10 mouse cellular contexts compared by ENCODE assay signal in genomic region chr11:84127977-84128376, GRCm38 (mm10). TPM values are rescaled to one million over a fixed set of nuclear protein-coding genes. Genes with fewer than 3 reads are reported as not detected.
DNase-seq lines count a peak whose midpoint lies in the region; ATAC-seq and TF ChIP-seq lines count a peak whose summit lies in the region.
"Had no signal": no experiment of that assay in that cellular context is flagged by ENCODE, and none has a peak within 500 bp of the region (broad histone marks: within the 10 kb centered on the region; RNA-seq: fewer than 3 reads in every experiment).

No protein-coding gene starts in this region.

- H3K4me2 ChIP-seq in hindbrain, embryonic 14.5 days (replicated peaks) = no peak overlapping the region
- no peak overlapping the region for H3K4me2 ChIP-seq in midbrain, embryonic 12.5 days (replicated peaks)
- H3K4me2 ChIP-seq in midbrain, embryonic 14.5 days (ENCODE audit: low read length) = no peak overlapping the region
- H3K4me2 ChIP-seq in liver, postnatal 0 days (ENCODE audit: low read depth, low read length) = no peak overlapping the region

- 0 out of 2 replicates have a peak, but pooled peaks have one; percentile 9 for TF ChIP-seq CTCF in liver, postnatal 0 days (IDR thresholded peaks at IDR 0.05; ENCODE audit: low read depth)

- H3K9ac ChIP-seq in hindbrain, embryonic 14.5 days = no peak overlapping the region
- H3K9ac ChIP-seq in midbrain, embryonic 12.5 days (replicated peaks) = no peak overlapping the region
- no peak overlapping the region for H3K9ac ChIP-seq in midbrain, embryonic 14.5 days (replicated peaks; ENCODE audit: low read length)
- no peak overlapping the region for H3K9ac ChIP-seq in liver, postnatal 0 days (replicated peaks)

- TF ChIP-seq EP300 in liver, postnatal 0 days (IDR thresholded peaks at IDR 0.05; ENCODE audit: low read depth) = no peak

- peaks cover 43% of the 10 kb centered on the region for H3K36me3 ChIP-seq in hindbrain, embryonic 10.5 days
- H3K36me3 ChIP-seq in hindbrain, embryonic 14.5 days (replicated peaks; ENCODE audit: control insufficient read depth, insufficient read depth) = peaks cover 35% of the 10 kb centered on the region
- peaks cover 27% of the 10 kb centered on the region for H3K36me3 ChIP-seq in midbrain, embryonic 12.5 days
- peaks cover 32% of the 10 kb centered on the region for H3K36me3 ChIP-seq in midbrain, embryonic 14.5 days (ENCODE audit: control insufficient read depth, insufficient read depth, low read length)
- H3K36me3 ChIP-seq in liver, postnatal 0 days (replicated peaks; ENCODE audit: insufficient read depth, low read length) = peaks cover 11% of the 10 kb centered on the region

- DNase-seq in hindbrain, embryonic 10.5 days (ENCODE audit: low spot score) = no peak
- no peak for DNase-seq in hindbrain, embryonic 14.5 days (ENCODE audit: low spot score)
- DNase-seq in midbrain, embryonic 14.5 days = no peak
- DNase-seq in NIH3T3 (ENCODE audit: low read depth) = peak; percentile 37
- DNase-seq in liver, postnatal 0 days = no peak
- no peak for DNase-seq in kidney, adult 18-20 months
- no peak for DNase-seq in heart, adult 9 months (ENCODE audit: low spot score in 2 of 2)
- DNase-seq: heart, postnatal 10 days had no signal

- H3K4me3 ChIP-seq in hindbrain, embryonic 10.5 days = peak overlapping the region; percentile 88; the same call in 1 of the 2 replicates
- H3K4me3 ChIP-seq in hindbrain, embryonic 14.5 days (replicated peaks; ENCODE audit: low read length) = no peak overlapping the region
- H3K4me3 ChIP-seq in midbrain, embryonic 12.5 days = 0 out of 2 replicates have a peak overlapping the region, but pooled peaks have one; percentile 89
- no peak overlapping the region for H3K4me3 ChIP-seq in midbrain, embryonic 14.5 days (replicated peaks; ENCODE audit: low read depth, low read length)
- H3K4me3 ChIP-seq in liver, postnatal 0 days (ENCODE audit: low read depth, low read length) = no peak overlapping the region

- H3K27ac ChIP-seq in hindbrain, embryonic 10.5 days = no peak overlapping the region
- H3K27ac ChIP-seq in hindbrain, embryonic 14.5 days = no peak overlapping the region
- H3K27ac ChIP-seq in midbrain, embryonic 12.5 days (replicated peaks) = no peak overlapping the region
- no peak overlapping the region for H3K27ac ChIP-seq in midbrain, embryonic 14.5 days (replicated peaks; ENCODE audit: low read depth, low read length)
- no peak overlapping the region for H3K27ac ChIP-seq in liver, postnatal 0 days (ENCODE audit: low read depth)
- H3K27ac ChIP-seq: limb, embryonic 15.5 days had no signal

- 87% methylated on average over 4 of the region's 4 CpGs for WGBS in hindbrain, embryonic 10.5 days
- 87% methylated on average over 4 of the region's 4 CpGs for WGBS in hindbrain, embryonic 14.5 days
- whole genome bisulfite sequencing in midbrain, embryonic 12.5 days = 91% methylated on average over 4 of the region's 4 CpGs
- WGBS in midbrain, embryonic 14.5 days = 89% methylated on average over 4 of the region's 4 CpGs
- 64% methylated on average over 4 of the region's 4 CpGs for WGBS in liver, postnatal 0 days (ENCODE audit: insufficient replicate concordance)

- H3K27me3 ChIP-seq in hindbrain, embryonic 10.5 days (ENCODE audit: insufficient read depth, poor library complexity, severe bottlenecking) = no peaks in the 10 kb centered on the region
- H3K27me3 ChIP-seq in hindbrain, embryonic 14.5 days (ENCODE audit: control insufficient read depth, insufficient read depth, low read length) = no peaks in the 10 kb centered on the region
- no peaks in the 10 kb centered on the region for H3K27me3 ChIP-seq in midbrain, embryonic 12.5 days
- H3K27me3 ChIP-seq in midbrain, embryonic 14.5 days (ENCODE audit: control insufficient read depth, insufficient read depth, low read length) = no peaks in the 10 kb centered on the region
- H3K27me3 ChIP-seq in liver, postnatal 0 days (ENCODE audit: insufficient read depth, low read length) = no peaks in the 10 kb centered on the region
- H3K27me3 ChIP-seq: limb, embryonic 15.5 days had no signal

- ATAC-seq in hindbrain, embryonic 14.5 days (ENCODE audit: low FRiP score) = no peak
- ATAC-seq in midbrain, embryonic 12.5 days (ENCODE audit: low FRiP score, low read depth) = no peak
- ATAC-seq in midbrain, embryonic 14.5 days (ENCODE audit: low FRiP score, low TSS enrichment) = no peak
- no peak for ATAC-seq in liver, postnatal 0 days

- no peaks in the 10 kb centered on the region for H3K9me3 ChIP-seq in hindbrain, embryonic 10.5 days
- H3K9me3 ChIP-seq in hindbrain, embryonic 14.5 days (ENCODE audit: control insufficient read depth, low read length) = no peaks in the 10 kb centered on the region
- no peaks in the 10 kb centered on the region for H3K9me3 ChIP-seq in midbrain, embryonic 12.5 days
- no peaks in the 10 kb centered on the region for H3K9me3 ChIP-seq in midbrain, embryonic 14.5 days (ENCODE audit: control insufficient read depth, low read length)
- no peaks in the 10 kb centered on the region for H3K9me3 ChIP-seq in liver, postnatal 0 days (ENCODE audit: low read length)
- H3K9me3 ChIP-seq: limb, embryonic 15.5 days had no signal

- H3K4me1 ChIP-seq in hindbrain, embryonic 10.5 days (replicated peaks) = peaks cover 15% of the 10 kb centered on the region
- H3K4me1 ChIP-seq in hindbrain, embryonic 14.5 days (replicated peaks; ENCODE audit: control insufficient read depth, insufficient read depth, low read length) = peaks cover 14% of the 10 kb centered on the region
- H3K4me1 ChIP-seq in midbrain, embryonic 12.5 days = peaks cover 8% of the 10 kb centered on the region; the same call in 1 of the 2 replicates
- H3K4me1 ChIP-seq in midbrain, embryonic 14.5 days (ENCODE audit: control insufficient read depth, insufficient read depth, low read length) = peaks cover 18% of the 10 kb centered on the region; the same call in 1 of the 2 replicates
- peaks cover 8% of the 10 kb centered on the region for H3K4me1 ChIP-seq in liver, postnatal 0 days (ENCODE audit: insufficient read depth)

RNA-seq across cellular contexts. Expression of gene Tada2a, which starts 1.4 kb away (rescaled TPM):
- polyA plus RNA-seq in hindbrain, embryonic 10.5 days (2016; fragmentation: Nextera tagmentation; extraction: Ambion mirVana) = 30.5 and 36.1 TPM in 2 replicates
- polyA plus RNA-seq in hindbrain, embryonic 14.5 days (2014; fragmentation: Nextera tagmentation; extraction: Ambion mirVana) = 27.6 and 28.1 TPM in 2 replicates
- polyA plus RNA-seq in midbrain, embryonic 12.5 days (2016; fragmentation: Nextera tagmentation; extraction: Ambion mirVana) = 33.6 and 34.3 TPM in 2 replicates
- polyA plus RNA-seq in midbrain, embryonic 14.5 days (2014; fragmentation: Nextera tagmentation; extraction: Ambion mirVana) = 27.6 and 31.0 TPM in 2 replicates
- polyA plus RNA-seq in liver, postnatal 0 days (2015; fragmentation: Nextera tagmentation; extraction: Ambion mirVana) = 5.7 and 6.1 TPM in 2 replicates

RNA-seq across cellular contexts. Expression of gene Acaca, which starts 1.5 kb away (rescaled TPM):
- 21.7 and 22.6 TPM in 2 replicates for polyA plus RNA-seq in hindbrain, embryonic 10.5 days (2016; fragmentation: Nextera tagmentation; extraction: Ambion mirVana)
- polyA plus RNA-seq in hindbrain, embryonic 14.5 days (2014; fragmentation: Nextera tagmentation; extraction: Ambion mirVana) = 36.2 and 40.7 TPM in 2 replicates
- 37.9 and 38.7 TPM in 2 replicates for polyA plus RNA-seq in midbrain, embryonic 12.5 days (2016; fragmentation: Nextera tagmentation; extraction: Ambion mirVana)
- polyA plus RNA-seq in midbrain, embryonic 14.5 days (2014; fragmentation: Nextera tagmentation; extraction: Ambion mirVana) = 33.4 and 40.8 TPM in 2 replicates
- 2.0 TPM in 2 replicates for polyA plus RNA-seq in liver, postnatal 0 days (2015; fragmentation: Nextera tagmentation; extraction: Ambion mirVana)

RNA-seq across cellular contexts. Expression of gene Gm11437, which starts 39.3 kb away (rescaled TPM):
- polyA plus RNA-seq in hindbrain, embryonic 10.5 days (2016; fragmentation: Nextera tagmentation; extraction: Ambion mirVana) = 0.12 TPM in 1 of 2 replicates, not detected in the other
- 0.17 TPM in 1 of 2 replicates, not detected in the other for polyA plus RNA-seq in hindbrain, embryonic 14.5 days (2014; fragmentation: Nextera tagmentation; extraction: Ambion mirVana)
- polyA plus RNA-seq in midbrain, embryonic 12.5 days (2016; fragmentation: Nextera tagmentation; extraction: Ambion mirVana) = not detected in 2 replicates
- polyA plus RNA-seq in midbrain, embryonic 14.5 days (2014; fragmentation: Nextera tagmentation; extraction: Ambion mirVana) = 0.29 TPM in 1 of 2 replicates, not detected in the other
- polyA plus RNA-seq in liver, postnatal 0 days (2015; fragmentation: Nextera tagmentation; extraction: Ambion mirVana) = 0.14 TPM in 1 of 2 replicates, not detected in the other
- polyA plus RNA-seq: limb, embryonic 15.5 days had no signal

RNA-seq across cellular contexts. Expression of gene Dusp14, which starts 58.9 kb away (rescaled TPM):
- polyA plus RNA-seq in hindbrain, embryonic 10.5 days (2016; fragmentation: Nextera tagmentation; extraction: Ambion mirVana) = 11.0 and 13.3 TPM in 2 replicates
- 11.3 and 13.7 TPM in 2 replicates for polyA plus RNA-seq in hindbrain, embryonic 14.5 days (2014; fragmentation: Nextera tagmentation; extraction: Ambion mirVana)
- polyA plus RNA-seq in midbrain, embryonic 12.5 days (2016; fragmentation: Nextera tagmentation; extraction: Ambion mirVana) = 7.6 and 7.8 TPM in 2 replicates
- 8.4 and 9.0 TPM in 2 replicates for polyA plus RNA-seq in midbrain, embryonic 14.5 days (2014; fragmentation: Nextera tagmentation; extraction: Ambion mirVana)
- polyA plus RNA-seq in liver, postnatal 0 days (2015; fragmentation: Nextera tagmentation; extraction: Ambion mirVana) = 1.7 and 1.8 TPM in 2 replicates

Comparison
In these comparisons a context has a peak if more than half of its experiments do, and no peak if none do; other contexts are left out.
1. H3K4me3 ChIP-seq: peak in hindbrain, embryonic 10.5 days (single experiment) and midbrain, embryonic 12.5 days (single experiment); none in hindbrain, embryonic 14.5 days (single experiment), midbrain, embryonic 14.5 days (single experiment) and liver, postnatal 0 days (single experiment).